In the genomic region with DNA sequence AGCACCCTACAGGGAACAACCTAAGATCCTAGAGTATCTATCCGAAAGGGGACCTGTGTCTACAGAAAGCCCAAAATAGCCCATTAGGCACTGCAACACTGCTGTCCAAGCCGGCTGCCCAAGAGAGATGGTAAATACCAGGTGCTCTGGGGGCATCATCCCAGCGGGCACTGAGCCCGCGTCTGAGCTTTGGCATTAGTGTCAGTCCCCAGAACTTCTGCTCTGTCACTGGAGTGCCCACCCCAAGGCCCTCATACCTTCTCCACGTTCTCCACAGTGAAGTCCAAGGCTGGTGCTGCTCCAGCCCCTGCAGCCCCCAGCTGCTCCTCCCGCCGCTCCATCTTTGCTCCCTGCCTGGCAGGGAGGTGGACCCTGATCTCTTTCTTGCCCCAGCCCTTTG, we compare ENCODE assay signal across 8 mouse cellular contexts. TPM values are rescaled to one million over a fixed set of nuclear protein-coding genes. Genes with fewer than 3 reads are reported as not detected.
DNase-seq lines count a peak whose midpoint lies in the region; ATAC-seq and TF ChIP-seq lines count a peak whose summit lies in the region.

No protein-coding gene starts in this region.

- H3K9ac ChIP-seq in ES-E14 (ENCODE audit: insufficient read depth, low read depth, low read length, poor library complexity, severe bottlenecking): peak overlapping the region; percentile 95
- peak overlapping the region; percentile 94 for H3K9ac ChIP-seq in forebrain, embryonic 13.5 days
- peak overlapping the region; percentile 78 for H3K9ac ChIP-seq in limb, embryonic 11.5 days (ENCODE audit: low read length)

- peaks cover 0 to 10% of the 10 kb centered on the region in 2 experiments; a peak in 2 of 4 replicates for H3K4me1 ChIP-seq in ES-E14 (ENCODE audit: control insufficient read depth in 2 of 2, insufficient read depth in 2 of 2, low read length in 2 of 2, poor library complexity in 1 of 2)
- peaks cover 60% of the 10 kb centered on the region for H3K4me1 ChIP-seq in forebrain, embryonic 13.5 days
- peaks cover 21% of the 10 kb centered on the region for H3K4me1 ChIP-seq in limb, embryonic 11.5 days (ENCODE audit: control insufficient read depth, insufficient read depth, low read length)
- peaks cover 18% of the 10 kb centered on the region for H3K4me1 ChIP-seq in small intestine, adult 2 months (ENCODE audit: control insufficient read depth, insufficient read depth, insufficient read length, low read length)

- no peaks in the 10 kb centered on the region for H3K9me3 ChIP-seq in ES-E14 (ENCODE audit: control insufficient read depth, insufficient read depth, low read depth, low read length)
- no peaks in the 10 kb centered on the region for H3K9me3 ChIP-seq in forebrain, embryonic 13.5 days (replicated peaks)
- no peaks in the 10 kb centered on the region for H3K9me3 ChIP-seq in limb, embryonic 11.5 days (ENCODE audit: control insufficient read depth, low read length)

- in situ Hi-C loops in ES-E14 (cut with MboI; ENCODE audit: low sequenced_read_pairs in 2 of 2, unreplicated experiment in 2 of 2): no loop called here

- 17% methylated on average over 8 of the region's 8 CpGs for WGBS in forebrain, embryonic 13.5 days
- WGBS in limb, embryonic 11.5 days: 22% methylated on average over 8 of the region's 8 CpGs
- WGBS in small intestine, adult 2 months: 5% methylated on average over 8 of the region's 8 CpGs

- H3K4me3 ChIP-seq in ES-E14 (ENCODE audit: insufficient read depth in 1 of 2, low read depth in 1 of 2, low read length in 2 of 2, poor library complexity in 1 of 2, severe bottlenecking in 1 of 2): peak overlapping the region; percentile 69 to 91
- H3K4me3 ChIP-seq in forebrain, embryonic 13.5 days: peak overlapping the region; percentile 86
- peak overlapping the region; percentile 81 for H3K4me3 ChIP-seq in limb, embryonic 11.5 days (ENCODE audit: low read depth, low read length)
- H3K4me3 ChIP-seq in small intestine, adult 2 months (ENCODE audit: low read depth, low read length): peak overlapping the region; percentile 90

- no peaks in the 10 kb centered on the region for H3K27me3 ChIP-seq in forebrain, embryonic 13.5 days
- no peaks in the 10 kb centered on the region for H3K27me3 ChIP-seq in limb, embryonic 11.5 days (ENCODE audit: control insufficient read depth, insufficient read depth, low read length)
- H3K27me3 ChIP-seq in small intestine, adult 2 months (ENCODE audit: control insufficient read depth, insufficient read depth, low read length): no peaks in the 10 kb centered on the region

- H3K27ac ChIP-seq in ES-E14 (ENCODE audit: insufficient read depth, low read depth, low read length, poor library complexity, severe bottlenecking): no peak overlapping the region; the same call in 1 of the 2 replicates
- peak overlapping the region; percentile 78; the same call in 1 of the 2 replicates for H3K27ac ChIP-seq in forebrain, embryonic 13.5 days
- no peak overlapping the region for H3K27ac ChIP-seq in limb, embryonic 11.5 days (replicated peaks; ENCODE audit: low read depth, low read length)
- H3K27ac ChIP-seq in small intestine, adult 2 months (ENCODE audit: insufficient read depth, low read depth, low read length): no peak overlapping the region

- peaks cover 12% of the 10 kb centered on the region for H3K36me3 ChIP-seq in ES-E14 (ENCODE audit: control insufficient read depth, insufficient read depth, low read length, poor library complexity, severe bottlenecking)
- peaks cover 19% of the 10 kb centered on the region for H3K36me3 ChIP-seq in forebrain, embryonic 13.5 days (ENCODE audit: poor library complexity, severe bottlenecking)
- H3K36me3 ChIP-seq in limb, embryonic 11.5 days (ENCODE audit: control insufficient read depth, insufficient read depth, low read length): peaks cover 7% of the 10 kb centered on the region; the same call in 1 of the 2 replicates
- H3K36me3 ChIP-seq in small intestine, adult 2 months (ENCODE audit: control insufficient read depth, insufficient read depth, low read length): peaks cover 3% of the 10 kb centered on the region; the same call in 1 of the 2 replicates

- ATAC-seq in frontal cortex, adult (ENCODE audit: low TSS enrichment): 0 out of 2 replicates have a peak, but pooled peaks have one; percentile 2
- no peak for ATAC-seq in forebrain, embryonic 13.5 days
- no peak for ATAC-seq in limb, embryonic 11.5 days (ENCODE audit: insufficient number of reproducible peaks, low FRiP score, low TSS enrichment, low read depth)

- no peak for DNase-seq in frontal cortex, adult 2 months (ENCODE audit: extremely low spot score in 1 of 2, low spot score in 1 of 2)
- no peak for DNase-seq in ES-E14 (ENCODE audit: low read depth, low spot score)
- no peak for DNase-seq in limb, embryonic 11.5 days (ENCODE audit: low spot score)
- DNase-seq in frontal cortex, postnatal 10 days (ENCODE audit: low spot score in 2 of 2): no peak
- no peak for DNase-seq in urinary bladder, postnatal 14 days (ENCODE audit: low spot score)

- TF ChIP-seq POLR2A in small intestine, adult 2 months (IDR thresholded peaks at IDR 0.05; ENCODE audit: low read depth, low read length): no peak

- peak overlapping the region; percentile 100 for H3K4me2 ChIP-seq in forebrain, embryonic 13.5 days
- peak overlapping the region; percentile 99 for H3K4me2 ChIP-seq in limb, embryonic 11.5 days (ENCODE audit: low read depth, severe bottlenecking)

- TF ChIP-seq CTCF in small intestine, adult 2 months (IDR thresholded peaks at IDR 0.05; ENCODE audit: extremely low read depth, insufficient read length, insufficient replicate concordance, low read depth, low read length): no peak

TF ChIP-seq in ES-E14, 5 proteins besides CTCF, POLR2A, EP300 and RAD21:
- TF ChIP-seq CHD2 (IDR thresholded peaks at IDR 0.05; ENCODE audit: low read depth, low read length) (no peak), ZC3H11A (IDR thresholded peaks at IDR 0.05; ENCODE audit: borderline replicate concordance, low read depth, low read length) (no peak), HCFC1 (IDR thresholded peaks at IDR 0.05; ENCODE audit: borderline replicate concordance, insufficient read depth, low read length) (no peak), ZNF384 (IDR thresholded peaks at IDR 0.05; ENCODE audit: low read depth, low read length) (no peak), MAFK (IDR thresholded peaks at IDR 0.05; ENCODE audit: insufficient read depth, low read depth, low read length) (no peak)

RNA-seq across cellular contexts. Expression of a gene that starts 0.8 kb away (rescaled TPM):
- polyA plus RNA-seq in frontal cortex, adult 2 months (2012; rRNA removed): 202 and 211 TPM in 2 replicates
- 50.2 and 53.6 TPM in 2 replicates for total RNA-seq in ES-E14 (2012; rRNA removed)
- polyA plus RNA-seq in forebrain, embryonic 13.5 days (2015; fragmentation: Nextera tagmentation; extraction: Ambion mirVana): 60.5 and 70.6 TPM in 2 replicates
- polyA plus RNA-seq in limb, embryonic 11.5 days (2014; fragmentation: Nextera tagmentation; extraction: Ambion mirVana): 41.3 and 41.7 TPM in 2 replicates
- 26.6 and 36.8 TPM in 2 replicates for polyA plus RNA-seq in small intestine, adult 2 months (2012; rRNA removed)

RNA-seq across cellular contexts. Expression of a gene that starts 15.5 kb away (rescaled TPM):
- 4.3 TPM in 2 replicates for polyA plus RNA-seq in frontal cortex, adult 2 months (2012; rRNA removed)
- 0.94 and 1.8 TPM in 2 replicates for total RNA-seq in ES-E14 (2012; rRNA removed)
- polyA plus RNA-seq in forebrain, embryonic 13.5 days (2015; fragmentation: Nextera tagmentation; extraction: Ambion mirVana): 0.21 and 0.31 TPM in 2 replicates
- polyA plus RNA-seq in limb, embryonic 11.5 days (2014; fragmentation: Nextera tagmentation; extraction: Ambion mirVana): 11.2 and 14.2 TPM in 2 replicates
- polyA plus RNA-seq in small intestine, adult 2 months (2012; rRNA removed): 1.9 and 3.1 TPM in 2 replicates

RNA-seq across cellular contexts. Expression of a gene that starts 22.2 kb away (rescaled TPM):
- 12.8 and 13.5 TPM in 2 replicates for polyA plus RNA-seq in frontal cortex, adult 2 months (2012; rRNA removed)
- 25.1 and 36.1 TPM in 2 replicates for total RNA-seq in ES-E14 (2012; rRNA removed)
- 27.3 and 28.5 TPM in 2 replicates for polyA plus RNA-seq in forebrain, embryonic 13.5 days (2015; fragmentation: Nextera tagmentation; extraction: Ambion mirVana)
- polyA plus RNA-seq in limb, embryonic 11.5 days (2014; fragmentation: Nextera tagmentation; extraction: Ambion mirVana): 21.2 and 22.2 TPM in 2 replicates
- polyA plus RNA-seq in small intestine, adult 2 months (2012; rRNA removed): 5.1 and 6.9 TPM in 2 replicates

RNA-seq across cellular contexts. Expression of a gene that starts 26.9 kb away (rescaled TPM):
- polyA plus RNA-seq in frontal cortex, adult 2 months (2012; rRNA removed): 722 and 766 TPM in 2 replicates
- total RNA-seq in ES-E14 (2012; rRNA removed): 267 and 398 TPM in 2 replicates
- 333 and 349 TPM in 2 replicates for polyA plus RNA-seq in forebrain, embryonic 13.5 days (2015; fragmentation: Nextera tagmentation; extraction: Ambion mirVana)
- polyA plus RNA-seq in limb, embryonic 11.5 days (2014; fragmentation: Nextera tagmentation; extraction: Ambion mirVana): 143 and 158 TPM in 2 replicates
- polyA plus RNA-seq in small intestine, adult 2 months (2012; rRNA removed): 244 and 435 TPM in 2 replicates

RNA-seq across cellular contexts. Expression of a gene that starts 30.7 kb away (rescaled TPM):
- polyA plus RNA-seq in frontal cortex, adult 2 months (2012; rRNA removed): 106 and 118 TPM in 2 replicates
- 11.1 and 11.2 TPM in 2 replicates for total RNA-seq in ES-E14 (2012; rRNA removed)
- 28.7 and 32.0 TPM in 2 replicates for polyA plus RNA-seq in forebrain, embryonic 13.5 days (2015; fragmentation: Nextera tagmentation; extraction: Ambion mirVana)
- 26.7 and 30.1 TPM in 2 replicates for polyA plus RNA-seq in limb, embryonic 11.5 days (2014; fragmentation: Nextera tagmentation; extraction: Ambion mirVana)
- 6.7 and 7.5 TPM in 2 replicates for polyA plus RNA-seq in small intestine, adult 2 months (2012; rRNA removed)
